Mouse (Mus musculus) spleen, adult 2 months (tissue): ENCODE measurements at regions not wholly inside any gene's neighbourhood (a gene's known extent, or its start where the extent isn't known, plus 50 kb on each side); places are given as distances from the start of the nearest gene placed in this dataset.

Experiments used
- CTCF ChIP-seq: fragments of 200-500 bp; IDR thresholded peaks from 2 replicates; pipeline ENCODE4 v1.5.1; 2011; ENCODE audit warnings: mild to moderate bottlenecking, inconsistent platforms; ENCODE audit not compliant: insufficient read depth, insufficient read length, insufficient replicate concordance; ENCODE audit errors: extremely low read depth
- POLR2A ChIP-seq: fragments of 200-500 bp; IDR thresholded peaks from 2 replicates; pipeline ENCODE4 v1.6.1; 2011; ENCODE audit warnings: low read depth, low read length, inconsistent platforms

DNA sequence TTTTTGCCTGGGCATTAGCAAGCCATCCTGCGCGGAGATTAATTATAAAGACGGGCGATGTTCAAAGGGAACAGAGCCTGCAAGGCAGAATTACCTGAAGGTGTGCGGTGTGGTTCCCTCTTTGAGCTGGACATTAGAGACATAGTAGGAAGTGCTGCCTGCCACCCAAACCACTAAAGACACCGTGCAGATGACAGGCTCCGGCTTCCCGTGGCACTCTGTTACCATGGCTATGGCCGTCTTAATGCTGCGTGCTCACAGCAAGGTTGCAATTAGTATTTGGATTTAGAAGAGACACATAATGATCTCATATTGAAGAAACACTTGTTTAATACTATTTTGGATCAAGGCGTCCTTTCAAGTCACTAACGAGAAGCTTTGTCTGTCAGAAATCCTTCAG is 95.0 kb upstream of the Sox5 start:
- TF ChIP-seq POLR2A (no peak), CTCF (no peak)
